Comparison of ENCODE assay signal across 17 mouse cellular contexts in the genomic region with DNA sequence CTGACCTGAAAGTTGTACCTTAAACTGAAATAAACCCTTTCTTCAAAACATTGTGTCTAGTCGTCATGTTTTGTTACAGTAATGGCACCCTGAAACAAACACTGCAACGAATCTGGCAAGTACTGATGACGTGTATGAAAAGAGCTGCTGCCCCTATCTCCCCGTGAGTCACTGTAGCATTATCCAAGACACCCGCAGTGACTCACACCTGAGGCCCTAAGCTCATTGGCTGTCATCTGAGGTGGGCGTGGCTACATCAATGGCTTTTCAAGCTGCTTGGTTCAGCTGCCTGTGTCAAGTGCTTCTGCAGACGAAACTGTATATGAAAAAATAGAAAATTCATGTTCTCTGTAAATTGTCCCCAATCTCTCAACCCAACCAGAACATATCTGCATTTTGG.
DNase-seq lines count a peak whose midpoint lies in the region; ATAC-seq and TF ChIP-seq lines count a peak whose summit lies in the region.
"Had no signal": no experiment of that assay in that cellular context is flagged by ENCODE, and none has a peak within 500 bp of the region (broad histone marks: within the 10 kb centered on the region; RNA-seq: fewer than 3 reads in every experiment).

No protein-coding gene starts in this region.

- no peaks in the 10 kb centered on the region for H3K9me3 ChIP-seq in kidney, embryonic 15.5 days (replicated peaks)
- H3K9me3 ChIP-seq in kidney, embryonic 16.5 days (ENCODE audit: low read length), result no peaks in the 10 kb centered on the region
- H3K9me3 ChIP-seq in MEL (replicated peaks; ENCODE audit: insufficient read depth, low read length), result no peaks in the 10 kb centered on the region
- no peaks in the 10 kb centered on the region for H3K9me3 ChIP-seq in limb, embryonic 13.5 days
- H3K9me3 ChIP-seq: heart, embryonic 10.5 days; hindbrain, embryonic 15.5 days had no signal

- H3K36me3 ChIP-seq in kidney, embryonic 15.5 days, result no peaks in the 10 kb centered on the region
- no peaks in the 10 kb centered on the region for H3K36me3 ChIP-seq in kidney, embryonic 16.5 days (ENCODE audit: insufficient read depth, low read length)
- no peaks in the 10 kb centered on the region for H3K36me3 ChIP-seq in MEL (ENCODE audit: control insufficient read depth in 1 of 2, insufficient read depth in 2 of 2, low read length in 2 of 2)
- no peaks in the 10 kb centered on the region for H3K36me3 ChIP-seq in limb, embryonic 13.5 days
- H3K36me3 ChIP-seq: heart, embryonic 10.5 days; hindbrain, embryonic 15.5 days had no signal

- H3K9ac ChIP-seq in kidney, embryonic 15.5 days, result no peak overlapping the region
- no peak overlapping the region for H3K9ac ChIP-seq in kidney, embryonic 16.5 days (replicated peaks; ENCODE audit: low read length)
- H3K9ac ChIP-seq in MEL (ENCODE audit: control insufficient read depth, low read depth, low read length, poor library complexity, severe bottlenecking), result no peak overlapping the region
- H3K9ac ChIP-seq in limb, embryonic 13.5 days, result no peak overlapping the region
- H3K9ac ChIP-seq: hindbrain, embryonic 15.5 days; liver, embryonic 14.5 days had no signal

- H3K27me3 ChIP-seq in kidney, embryonic 15.5 days, result no peaks in the 10 kb centered on the region
- no peaks in the 10 kb centered on the region for H3K27me3 ChIP-seq in kidney, embryonic 16.5 days (ENCODE audit: insufficient read depth, low read length)
- H3K27me3 ChIP-seq in MEL (ENCODE audit: control insufficient read depth in 1 of 2, insufficient read depth in 2 of 2, low read length in 2 of 2), result no peaks in the 10 kb centered on the region
- 0 out of 2 replicates have a peak, but pooled peaks cover 3% of the 10 kb centered on the region for H3K27me3 ChIP-seq in limb, embryonic 13.5 days
- H3K27me3 ChIP-seq: hindbrain, embryonic 15.5 days had no signal

- TF ChIP-seq RAD21 in MEL (IDR thresholded peaks at IDR 0.05; ENCODE audit: low read depth, low read length), result no peak

- ATAC-seq in kidney, embryonic 15.5 days (replicated peaks; ENCODE audit: low FRiP score), result peak; percentile 33; the same call in 1 of the 2 replicates
- no peak for ATAC-seq in kidney, embryonic 16.5 days (ENCODE audit: low FRiP score, low TSS enrichment)
- peak; percentile 57; the same call in 1 of the 2 replicates for ATAC-seq in limb, embryonic 13.5 days (ENCODE audit: low FRiP score, low read depth)
- ATAC-seq: midbrain, embryonic 16.5 days had no signal

- DNase-seq in 416B (ENCODE audit: low read depth) (peak; percentile 33), MEL (ENCODE audit: low read depth, low spot score) (peak; percentile 1)
- DNase-seq in c-Kit-positive CD71-positive TER-119-positive erythroid progenitor cells, embryonic 14.5 days (ENCODE audit: low spot score), result no peak
- no peak for DNase-seq in embryo, embryonic 10 days (ENCODE audit: low spot score)
- DNase-seq: cerebellum, postnatal 14 days; heart, postnatal 14 days; kidney, adult 2 months; lung, postnatal 10 days; right cerebral cortex, postnatal 25 days; thymus, postnatal 14 days had no signal

- H3K4me1 ChIP-seq in kidney, embryonic 15.5 days, result no peaks in the 10 kb centered on the region
- no peaks in the 10 kb centered on the region for H3K4me1 ChIP-seq in kidney, embryonic 16.5 days (ENCODE audit: insufficient read depth, low read length)
- no peaks in the 10 kb centered on the region for H3K4me1 ChIP-seq in MEL (ENCODE audit: control insufficient read depth in 1 of 2, insufficient read depth in 2 of 2, low read length in 2 of 2)
- peaks cover 20% of the 10 kb centered on the region for H3K4me1 ChIP-seq in limb, embryonic 13.5 days
- H3K4me1 ChIP-seq: heart, embryonic 10.5 days had no signal

- no peak for TF ChIP-seq CTCF in MEL (IDR thresholded peaks at IDR 0.05 in 2 of 3, conservative IDR thresholded peaks at IDR 0.05 in 1 of 3; ENCODE audit: control insufficient read depth in 1 of 3, insufficient read depth in 1 of 3, low read depth in 2 of 3, low read length in 3 of 3, poor library complexity in 1 of 3, severe bottlenecking in 1 of 3)

- no peaks in the 10 kb centered on the region for H3K79me2 ChIP-seq in MEL (ENCODE audit: control insufficient read depth, insufficient read depth, low read length, poor library complexity)

- no peak for TF ChIP-seq EP300 in MEL (IDR thresholded peaks at IDR 0.05; ENCODE audit: low read depth in 1 of 2, low read length in 2 of 2)

- H3K27ac ChIP-seq in kidney, embryonic 15.5 days, result no peak overlapping the region
- H3K27ac ChIP-seq in kidney, embryonic 16.5 days (ENCODE audit: low read length), result no peak overlapping the region
- H3K27ac ChIP-seq in MEL (ENCODE audit: control insufficient read depth, low read depth, low read length), result no peak overlapping the region
- peak overlapping the region; percentile 22; the same call in 1 of the 2 replicates for H3K27ac ChIP-seq in limb, embryonic 13.5 days
- H3K27ac ChIP-seq: heart, embryonic 10.5 days; hindbrain, embryonic 15.5 days; liver, embryonic 14.5 days had no signal

- H3K4me3 ChIP-seq in kidney, embryonic 15.5 days (replicated peaks), result no peak overlapping the region
- no peak overlapping the region for H3K4me3 ChIP-seq in kidney, embryonic 16.5 days (ENCODE audit: low read length)
- H3K4me3 ChIP-seq in MEL (ENCODE audit: control insufficient read depth in 1 of 2, insufficient read depth in 1 of 2, low read depth in 2 of 2, low read length in 2 of 2), result no peak overlapping the region
- no peak overlapping the region for H3K4me3 ChIP-seq in limb, embryonic 13.5 days
- H3K4me3 ChIP-seq: heart, embryonic 10.5 days; hindbrain, embryonic 15.5 days had no signal

- H3K4me2 ChIP-seq in kidney, embryonic 15.5 days, result no peak overlapping the region
- no peak overlapping the region for H3K4me2 ChIP-seq in kidney, embryonic 16.5 days (replicated peaks; ENCODE audit: low read depth, low read length)
- no peak overlapping the region for H3K4me2 ChIP-seq in limb, embryonic 13.5 days (replicated peaks)
- H3K4me2 ChIP-seq: hindbrain, embryonic 15.5 days had no signal

- no peak for TF ChIP-seq POLR2A in MEL (IDR thresholded peaks at IDR 0.05; ENCODE audit: control insufficient read depth in 1 of 2, insufficient read depth in 1 of 2, low read depth in 1 of 2, low read length in 2 of 2, poor library complexity in 1 of 2)

- WGBS in kidney, embryonic 15.5 days, result 63% methylated on average over 7 of the region's 7 CpGs
- 57% methylated on average over 7 of the region's 7 CpGs for whole genome bisulfite sequencing in kidney, embryonic 16.5 days
- 45% methylated on average over 7 of the region's 7 CpGs for WGBS in limb, embryonic 13.5 days

TF ChIP-seq in MEL, 35 proteins besides CTCF, POLR2A, EP300 and RAD21:
- TF ChIP-seq POLR2AphosphoS5 (IDR thresholded peaks at IDR 0.05; ENCODE audit: borderline replicate concordance, low read depth, low read length), result no peak
- TF ChIP-seq TBP (IDR thresholded peaks at IDR 0.05; ENCODE audit: low read depth, low read length), result no peak
- no peak for TF ChIP-seq GATA1 (IDR thresholded peaks at IDR 0.05; ENCODE audit: low read depth, low read length)
- TF ChIP-seq ZMIZ1 (IDR thresholded peaks at IDR 0.05; ENCODE audit: low read depth, low read length), result no peak
- no peak for TF ChIP-seq MYB (IDR thresholded peaks at IDR 0.05; ENCODE audit: low read depth, low read length)
- TF ChIP-seq CHD2 (IDR thresholded peaks at IDR 0.05; ENCODE audit: low read length), result no peak
- no peak for TF ChIP-seq MYC (IDR thresholded peaks at IDR 0.05; ENCODE audit: low read depth, low read length)
- no peak for TF ChIP-seq NELFE (IDR thresholded peaks at IDR 0.05; ENCODE audit: low read depth, low read length)
- TF ChIP-seq POLR2AphosphoS2 (IDR thresholded peaks at IDR 0.05; ENCODE audit: low read length), result no peak
- no peak for TF ChIP-seq ELF1 (IDR thresholded peaks at IDR 0.05; ENCODE audit: low read depth, low read length)
- no peak for TF ChIP-seq GABPA (IDR thresholded peaks at IDR 0.05; ENCODE audit: low read depth, low read length)

Comparison
In these comparisons a context has a peak if more than half of its experiments do, and no peak if none do; other contexts are left out.
1. DNase-seq: peak in 416B (single experiment) and MEL (single experiment); none in c-Kit-positive CD71-positive TER-119-positive erythroid progenitor cells, embryonic 14.5 days (single experiment) and embryo, embryonic 10 days (single experiment).